Mouse (Mus musculus): ENCODE measurements at regions not wholly inside any gene's neighbourhood (a gene's known extent, or its start where the extent isn't known, plus 50 kb on each side); places are given as distances from the start of the nearest gene placed in this dataset.
A peak's percentile ranks its signal among the peaks of the same experiment; 100 is the strongest.

- WGBS, result 89% methylated on average over 4 of the region's 4 CpGs
- no peak overlapping the region for H3K4me3 ChIP-seq (ENCODE audit: low read depth, low read length)
- H3K4me2 ChIP-seq (ENCODE audit: low read depth, low read length), result no peak overlapping the region
- no peaks in the 10 kb centered on the region for H3K36me3 ChIP-seq (replicated peaks; ENCODE audit: control insufficient read depth, insufficient read depth, low read depth, low read length)
- no peak for DNase-seq (ENCODE audit: low spot score)
- H3K4me1 ChIP-seq (ENCODE audit: control insufficient read depth, insufficient read depth, low read length), result no peaks in the 10 kb centered on the region
- no peaks in the 10 kb centered on the region for H3K9me3 ChIP-seq (replicated peaks; ENCODE audit: control insufficient read depth, low read length)
- H3K27ac ChIP-seq (replicated peaks; ENCODE audit: low read depth, low read length), result no peak overlapping the region
- no peak overlapping the region for H3K9ac ChIP-seq (replicated peaks; ENCODE audit: low read length)
- no peak for ATAC-seq (replicated peaks; ENCODE audit: insufficient number of reproducible peaks, low FRiP score, low TSS enrichment, low read depth)
- no peaks in the 10 kb centered on the region for H3K27me3 ChIP-seq (ENCODE audit: control insufficient read depth, insufficient read depth, low read length)
Measured at GRCm38 (mm10) chr9:68072624-68073023, 232.4 kb downstream of the Vps13c start.

GRCm38 (mm10) chr9:68077329-68077728, 237.1 kb downstream of the Vps13c start:
- DNase-seq (ENCODE audit: low spot score), result no peak
- Histone ChIP-seq H3K36me3 (replicated peaks; ENCODE audit: control insufficient read depth, insufficient read depth, low read depth, low read length) (no peaks in the 10 kb centered on the region), H3K4me3 (ENCODE audit: low read depth, low read length) (no peak overlapping the region), H3K4me2 (ENCODE audit: low read depth, low read length) (no peak overlapping the region), H3K27ac (replicated peaks; ENCODE audit: low read depth, low read length) (no peak overlapping the region), H3K9me3 (replicated peaks; ENCODE audit: control insufficient read depth, low read length) (no peaks in the 10 kb centered on the region), H3K4me1 (ENCODE audit: control insufficient read depth, insufficient read depth, low read length) (no peaks in the 10 kb centered on the region), H3K27me3 (ENCODE audit: control insufficient read depth, insufficient read depth, low read length) (no peaks in the 10 kb centered on the region), H3K9ac (replicated peaks; ENCODE audit: low read length) (no peak overlapping the region)
- no peak for ATAC-seq (replicated peaks; ENCODE audit: insufficient number of reproducible peaks, low FRiP score, low TSS enrichment, low read depth)
- 62% methylated on average over 2 of the region's 2 CpGs for WGBS

- Histone ChIP-seq H3K4me3 (ENCODE audit: low read depth, low read length) (no peak overlapping the region), H3K27ac (replicated peaks; ENCODE audit: low read depth, low read length) (no peak overlapping the region), H3K9me3 (replicated peaks; ENCODE audit: control insufficient read depth, low read length) (no peaks in the 10 kb centered on the region), H3K27me3 (ENCODE audit: control insufficient read depth, insufficient read depth, low read length) (no peaks in the 10 kb centered on the region), H3K4me2 (ENCODE audit: low read depth, low read length) (no peak overlapping the region), H3K4me1 (ENCODE audit: control insufficient read depth, insufficient read depth, low read length) (no peaks in the 10 kb centered on the region), H3K9ac (replicated peaks; ENCODE audit: low read length) (no peak overlapping the region), H3K36me3 (replicated peaks; ENCODE audit: control insufficient read depth, insufficient read depth, low read depth, low read length) (no peaks in the 10 kb centered on the region)
- WGBS, result 91% methylated on average over 4 of the region's 4 CpGs
- ATAC-seq (replicated peaks; ENCODE audit: insufficient number of reproducible peaks, low FRiP score, low TSS enrichment, low read depth) (no peak), DNase-seq (ENCODE audit: low spot score) (no peak)
Measured at GRCm38 (mm10) chr9:68083341-68083740, 243.1 kb downstream of the Vps13c start.

DNA sequence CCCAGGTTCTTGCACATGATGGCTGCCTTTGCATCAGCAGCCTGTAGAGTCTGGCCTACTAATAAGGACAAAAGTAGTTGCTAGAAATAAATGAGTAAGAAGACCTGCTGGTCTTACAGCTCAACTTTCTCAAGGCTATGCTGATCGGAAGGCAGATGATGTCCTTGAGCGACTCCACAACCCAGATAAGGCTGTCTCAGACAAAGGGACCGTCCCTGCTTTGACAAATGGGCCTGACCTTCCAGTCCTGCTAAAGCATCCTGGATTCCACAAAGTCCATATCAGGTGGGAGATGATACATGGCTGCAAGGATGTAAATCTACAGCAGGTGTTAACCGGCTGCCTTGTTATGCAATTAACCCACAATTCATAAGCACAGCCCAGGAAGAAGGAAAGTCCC, 244.8 kb downstream of the Vps13c start:
- no peak overlapping the region for H3K4me2 ChIP-seq (ENCODE audit: low read depth, low read length)
- H3K36me3 ChIP-seq (replicated peaks; ENCODE audit: control insufficient read depth, insufficient read depth, low read depth, low read length), result no peaks in the 10 kb centered on the region
- no peak for ATAC-seq (replicated peaks; ENCODE audit: insufficient number of reproducible peaks, low FRiP score, low TSS enrichment, low read depth)
- no peak overlapping the region for H3K27ac ChIP-seq (replicated peaks; ENCODE audit: low read depth, low read length)
- DNase-seq (ENCODE audit: low spot score), result no peak
- no peaks in the 10 kb centered on the region for H3K27me3 ChIP-seq (ENCODE audit: control insufficient read depth, insufficient read depth, low read length)
- H3K9me3 ChIP-seq (replicated peaks; ENCODE audit: control insufficient read depth, low read length), result no peaks in the 10 kb centered on the region
- no peak overlapping the region for H3K9ac ChIP-seq (replicated peaks; ENCODE audit: low read length)
- no peaks in the 10 kb centered on the region for H3K4me1 ChIP-seq (ENCODE audit: control insufficient read depth, insufficient read depth, low read length)
- H3K4me3 ChIP-seq (ENCODE audit: low read depth, low read length), result no peak overlapping the region
- 83% methylated on average over 4 of the region's 4 CpGs for WGBS

DNA sequence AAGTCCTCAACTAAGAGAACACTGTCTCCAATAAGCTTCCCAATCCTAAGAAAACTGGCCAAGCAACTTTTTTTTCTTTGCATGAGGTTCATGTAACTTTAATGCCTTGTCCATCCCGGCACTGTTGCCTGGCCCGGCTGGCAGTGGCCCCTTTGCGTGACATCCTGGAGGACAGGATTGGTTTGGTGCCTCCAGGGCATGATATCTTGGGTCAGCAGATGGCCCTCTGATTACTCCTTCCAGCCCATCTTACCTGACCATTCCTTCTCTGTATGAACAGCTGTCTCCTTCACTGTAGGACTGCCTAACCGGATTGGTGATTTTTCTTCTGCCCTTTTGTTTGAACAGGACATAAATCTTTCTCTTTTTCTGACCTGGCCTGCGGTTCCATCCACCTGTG, 254.4 kb downstream of the Vps13c start:
- ATAC-seq (replicated peaks; ENCODE audit: insufficient number of reproducible peaks, low FRiP score, low TSS enrichment, low read depth) (no peak), DNase-seq (ENCODE audit: low spot score) (no peak)
- Histone ChIP-seq H3K27ac (replicated peaks; ENCODE audit: low read depth, low read length) (no peak overlapping the region), H3K4me1 (ENCODE audit: control insufficient read depth, insufficient read depth, low read length) (no peaks in the 10 kb centered on the region), H3K4me3 (ENCODE audit: low read depth, low read length) (no peak overlapping the region), H3K9me3 (replicated peaks; ENCODE audit: control insufficient read depth, low read length) (no peaks in the 10 kb centered on the region), H3K27me3 (ENCODE audit: control insufficient read depth, insufficient read depth, low read length) (no peaks in the 10 kb centered on the region), H3K4me2 (ENCODE audit: low read depth, low read length) (no peak overlapping the region), H3K36me3 (replicated peaks; ENCODE audit: control insufficient read depth, insufficient read depth, low read depth, low read length) (no peaks in the 10 kb centered on the region), H3K9ac (replicated peaks; ENCODE audit: low read length) (no peak overlapping the region)
- WGBS, result 81% methylated on average over 5 of the region's 5 CpGs

- Histone ChIP-seq H3K36me3 (replicated peaks; ENCODE audit: control insufficient read depth, insufficient read depth, low read depth, low read length) (no peaks in the 10 kb centered on the region), H3K27me3 (ENCODE audit: control insufficient read depth, insufficient read depth, low read length) (no peaks in the 10 kb centered on the region), H3K4me1 (ENCODE audit: control insufficient read depth, insufficient read depth, low read length) (no peaks in the 10 kb centered on the region), H3K9ac (replicated peaks; ENCODE audit: low read length) (no peak overlapping the region), H3K9me3 (replicated peaks; ENCODE audit: control insufficient read depth, low read length) (no peaks in the 10 kb centered on the region), H3K27ac (replicated peaks; ENCODE audit: low read depth, low read length) (no peak overlapping the region), H3K4me2 (ENCODE audit: low read depth, low read length) (no peak overlapping the region), H3K4me3 (ENCODE audit: low read depth, low read length) (no peak overlapping the region)
- ATAC-seq (replicated peaks; ENCODE audit: insufficient number of reproducible peaks, low FRiP score, low TSS enrichment, low read depth) (no peak), DNase-seq (ENCODE audit: low spot score) (no peak)
- WGBS, result 85% methylated on average over 9 of the region's 9 CpGs
Measured at GRCm38 (mm10) chr9:68109841-68110240, 269.6 kb downstream of the Vps13c start.

- no peaks in the 10 kb centered on the region for H3K9me3 ChIP-seq (replicated peaks; ENCODE audit: control insufficient read depth, low read length)
- H3K4me1 ChIP-seq (ENCODE audit: control insufficient read depth, insufficient read depth, low read length), result no peaks in the 10 kb centered on the region
- 86% methylated on average over 10 of the region's 10 CpGs for WGBS
- H3K27ac ChIP-seq (replicated peaks; ENCODE audit: low read depth, low read length), result no peak overlapping the region
- H3K4me2 ChIP-seq (ENCODE audit: low read depth, low read length), result no peak overlapping the region
- no peaks in the 10 kb centered on the region for H3K36me3 ChIP-seq (replicated peaks; ENCODE audit: control insufficient read depth, insufficient read depth, low read depth, low read length)
- H3K9ac ChIP-seq (replicated peaks; ENCODE audit: low read length), result no peak overlapping the region
- no peak for DNase-seq (ENCODE audit: low spot score)
- no peaks in the 10 kb centered on the region for H3K27me3 ChIP-seq (ENCODE audit: control insufficient read depth, insufficient read depth, low read length)
- ATAC-seq (replicated peaks; ENCODE audit: insufficient number of reproducible peaks, low FRiP score, low TSS enrichment, low read depth), result no peak
- H3K4me3 ChIP-seq (ENCODE audit: low read depth, low read length), result no peak overlapping the region
Measured at GRCm38 (mm10) chr9:68115151-68115690, 275.0 kb downstream of the Vps13c start.

DNA sequence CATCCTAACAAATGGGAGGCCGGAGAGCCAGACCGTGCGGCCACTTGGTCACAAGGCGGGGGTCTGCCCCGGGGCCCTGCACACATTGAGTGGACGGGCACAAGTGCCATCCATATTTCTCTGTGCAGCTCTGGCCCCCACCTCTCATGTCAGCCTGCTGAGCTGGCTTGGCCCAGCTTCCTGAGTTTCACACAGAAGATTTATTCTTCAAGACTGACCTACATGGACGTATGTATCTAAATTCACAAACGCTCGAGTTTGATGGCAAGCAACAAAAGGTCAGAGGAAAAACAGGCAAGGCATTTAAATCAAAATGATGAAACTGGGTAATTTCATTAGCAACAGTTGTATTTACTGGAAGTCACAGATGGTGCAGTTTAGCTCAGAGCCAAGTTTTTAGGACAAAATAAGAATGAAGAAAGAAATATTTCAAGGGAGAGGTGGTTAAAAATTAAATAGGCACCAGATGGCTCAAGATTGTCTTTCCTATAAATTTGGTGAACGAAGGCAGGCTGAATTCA, 276.1 kb downstream of the Vps13c start:
- Histone ChIP-seq H3K9me3 (replicated peaks; ENCODE audit: control insufficient read depth, low read length) (no peaks in the 10 kb centered on the region), H3K4me2 (ENCODE audit: low read depth, low read length) (no peak overlapping the region), H3K27me3 (ENCODE audit: control insufficient read depth, insufficient read depth, low read length) (no peaks in the 10 kb centered on the region), H3K4me3 (ENCODE audit: low read depth, low read length) (no peak overlapping the region), H3K36me3 (replicated peaks; ENCODE audit: control insufficient read depth, insufficient read depth, low read depth, low read length) (no peaks in the 10 kb centered on the region), H3K9ac (replicated peaks; ENCODE audit: low read length) (no peak overlapping the region), H3K27ac (replicated peaks; ENCODE audit: low read depth, low read length) (no peak overlapping the region), H3K4me1 (ENCODE audit: control insufficient read depth, insufficient read depth, low read length) (no peaks in the 10 kb centered on the region)
- peak; percentile 13 for DNase-seq (ENCODE audit: low spot score)
- no peak for ATAC-seq (replicated peaks; ENCODE audit: insufficient number of reproducible peaks, low FRiP score, low TSS enrichment, low read depth)
- WGBS, result 67% methylated on average over 10 of the region's 10 CpGs

Data from embryonic facial prominence, embryonic 11.5 days (tissue).